Mouse (Mus musculus) heart, embryonic 10.5 days (tissue): ENCODE results near the gene Galnt6. TPM values are rescaled to one million over a fixed set of nuclear protein-coding genes. Genes with fewer than 3 reads are reported as not detected.

Experiments
- DNase-seq: peaks from one replicate; pipeline ENCODE4 v3.0.0-alpha.2; 2017; ENCODE audit warnings: low spot score
- H3K27ac ChIP-seq: fragments of 300-500 bp; sonication (generic); 2 replicates; pipeline ENCODE4 v1.5.1; 2016; ENCODE audit warnings: mild to moderate bottlenecking
- H3K27me3 ChIP-seq: fragments of 300-500 bp; sonication (generic); 2 replicates; pipeline ENCODE4 v1.6.1; 2016; ENCODE audit warnings: mild to moderate bottlenecking; ENCODE audit not compliant: poor library complexity, insufficient read depth, severe bottlenecking
- H3K36me3 ChIP-seq: fragments of 300-500 bp; sonication (generic); 2 replicates; pipeline ENCODE4 v1.6.1; 2016; ENCODE audit warnings: mild to moderate bottlenecking, moderate library complexity
- H3K4me1 ChIP-seq: fragments of 300-500 bp; sonication (generic); 2 replicates; pipeline ENCODE4 v1.6.1; 2016; ENCODE audit warnings: mild to moderate bottlenecking
- H3K4me3 ChIP-seq: fragments of 300-500 bp; sonication (generic); 2 replicates; pipeline ENCODE4 v1.5.1; 2016; ENCODE audit warnings: mild to moderate bottlenecking, moderate library complexity
- H3K9me3 ChIP-seq: fragments of 300-500 bp; sonication (generic); 2 replicates; pipeline ENCODE4 v1.6.1; 2016; ENCODE audit warnings: mild to moderate bottlenecking, moderate library complexity
- WGBS: fragments of 180-500 bp; shearing (Covaris S2); methylation state at CpG from one replicate; pipeline ENCODE4 v1.1.7; 2016; 5-methylcytosine and 5-hydroxymethylcytosine counted together
- polyA plus RNA-seq: library from polyadenylated mRNA; unstranded; fragments of >200 nt; fragmentation: Nextera tagmentation; extraction: Ambion mirVana; gene quantifications from 2 replicates; pipeline ENCODE4 v1.2.1, GENCODE M21; 2016

Galnt6 gene
- polyA plus RNA-seq, 1 experiment from 2014 or later = 0.18 TPM

DNA sequence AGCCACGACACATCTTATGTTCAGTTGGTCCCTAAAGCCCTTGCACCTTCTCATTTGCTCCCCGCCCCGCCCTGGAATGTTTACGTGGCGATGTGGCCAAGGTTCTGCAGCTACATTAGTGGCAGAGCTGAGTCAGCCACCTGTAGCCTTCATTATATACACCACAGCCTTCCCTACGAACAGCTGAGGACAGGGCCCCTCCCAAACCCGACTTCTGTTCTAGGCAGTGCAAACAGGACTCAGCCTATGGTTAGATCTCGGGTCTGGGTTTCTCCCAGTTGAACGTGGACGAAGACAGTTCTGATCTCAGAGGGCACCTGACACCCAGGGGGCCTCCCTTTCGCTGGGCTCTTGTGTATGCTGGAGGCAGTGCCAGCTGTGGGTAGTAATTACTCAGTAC, 1.3 kb downstream of the Galnt6 start:
- no peaks in the 10 kb centered on the region for H3K9me3 ChIP-seq
- H3K36me3 ChIP-seq = no peaks in the 10 kb centered on the region
- H3K4me1 ChIP-seq = peaks cover 21% of the 10 kb centered on the region
- WGBS = 79% methylated on average over 11 of the region's 11 CpGs
- no peak for DNase-seq
- H3K27ac ChIP-seq = no peak overlapping the region
- H3K4me3 ChIP-seq = no peak overlapping the region
- H3K27me3 ChIP-seq = peaks cover 75% of the 10 kb centered on the region

- Histone ChIP-seq H3K4me3 (no peak overlapping the region), H3K9me3 (no peaks in the 10 kb centered on the region), H3K4me1 (peaks cover 17% of the 10 kb centered on the region), H3K27me3 (peaks cover 70% of the 10 kb centered on the region), H3K27ac (no peak overlapping the region), H3K36me3 (no peaks in the 10 kb centered on the region)
- no peak for DNase-seq
- 81% methylated on average over 11 of the region's 11 CpGs for WGBS
These were observed 2.5 kb downstream of the Galnt6 start for GRCm38 (mm10) chr15:100726721-100727120.

GRCm38 (mm10) chr15:100723505-100723904, 5.7 kb downstream of the Galnt6 start:
- H3K27me3 ChIP-seq = peaks cover 53% of the 10 kb centered on the region
- peaks cover 4% of the 10 kb centered on the region; the same call in 1 of the 2 replicates for H3K4me1 ChIP-seq
- H3K36me3 ChIP-seq = no peaks in the 10 kb centered on the region
- DNase-seq = no peak
- no peak overlapping the region for H3K4me3 ChIP-seq
- H3K27ac ChIP-seq = no peak overlapping the region
- no peaks in the 10 kb centered on the region for H3K9me3 ChIP-seq
- 69% methylated on average over 14 of the region's 14 CpGs for WGBS

- no peak overlapping the region for H3K27ac ChIP-seq
- H3K9me3 ChIP-seq = no peaks in the 10 kb centered on the region
- 63% methylated on average over 6 of the region's 6 CpGs for WGBS
- 0 out of 2 replicates have a peak, but pooled peaks cover 2% of the 10 kb centered on the region for H3K4me1 ChIP-seq
- H3K27me3 ChIP-seq = peaks cover 44% of the 10 kb centered on the region
- no peaks in the 10 kb centered on the region for H3K36me3 ChIP-seq
- H3K4me3 ChIP-seq = no peak overlapping the region
- no peak for DNase-seq
These were observed 6.6 kb downstream of the Galnt6 start for GRCm38 (mm10) chr15:100722564-100722963.

DNA sequence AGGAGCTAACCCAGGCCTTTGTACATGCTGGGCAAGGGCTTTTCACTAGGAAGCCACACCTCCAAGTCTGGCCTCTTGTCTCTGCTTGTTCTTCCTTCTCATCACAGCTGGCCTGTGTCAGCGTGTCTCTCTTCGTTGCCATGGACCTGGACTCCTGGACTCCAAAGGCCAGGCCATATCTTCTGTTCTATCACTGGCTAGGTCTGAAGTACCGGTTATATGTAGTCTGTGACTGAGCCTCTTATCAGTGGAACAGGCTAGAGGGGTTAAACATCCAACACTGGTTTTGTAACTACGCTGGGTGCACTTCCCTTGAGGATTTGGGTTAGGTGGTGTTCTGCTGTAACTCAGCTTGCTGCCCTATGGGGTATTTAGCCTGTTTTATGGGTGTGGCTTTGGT, 7.2 kb downstream of the Galnt6 start:
- Histone ChIP-seq H3K4me3 (no peak overlapping the region), H3K36me3 (no peaks in the 10 kb centered on the region), H3K9me3 (no peaks in the 10 kb centered on the region), H3K4me1 (0 out of 2 replicates have a peak, but pooled peaks cover 2% of the 10 kb centered on the region), H3K27me3 (peaks cover 39% of the 10 kb centered on the region), H3K27ac (no peak overlapping the region)
- WGBS = 33% methylated on average over 4 of the region's 4 CpGs
- no peak for DNase-seq

DNA sequence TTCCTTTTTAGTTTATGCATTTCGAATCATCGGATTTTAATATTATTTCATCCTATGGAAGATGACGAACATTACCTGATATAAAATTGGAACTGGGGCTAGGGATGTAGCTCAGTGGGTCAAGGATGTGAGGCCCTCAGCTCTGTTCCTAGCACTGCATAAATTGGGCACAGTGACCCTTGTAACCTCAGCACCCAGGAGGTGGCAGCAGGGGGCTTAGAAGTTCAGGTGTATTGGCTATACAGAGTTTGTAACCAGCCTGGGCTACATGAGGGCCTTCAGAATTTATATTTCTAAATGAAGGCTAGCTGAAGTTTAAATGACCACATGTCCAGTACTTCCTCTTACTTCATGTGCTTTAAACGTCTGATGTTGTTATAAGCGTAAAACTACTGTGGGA, 7.7 kb downstream of the Galnt6 start:
- 87% methylated on average over 5 of the region's 5 CpGs for WGBS

DNA sequence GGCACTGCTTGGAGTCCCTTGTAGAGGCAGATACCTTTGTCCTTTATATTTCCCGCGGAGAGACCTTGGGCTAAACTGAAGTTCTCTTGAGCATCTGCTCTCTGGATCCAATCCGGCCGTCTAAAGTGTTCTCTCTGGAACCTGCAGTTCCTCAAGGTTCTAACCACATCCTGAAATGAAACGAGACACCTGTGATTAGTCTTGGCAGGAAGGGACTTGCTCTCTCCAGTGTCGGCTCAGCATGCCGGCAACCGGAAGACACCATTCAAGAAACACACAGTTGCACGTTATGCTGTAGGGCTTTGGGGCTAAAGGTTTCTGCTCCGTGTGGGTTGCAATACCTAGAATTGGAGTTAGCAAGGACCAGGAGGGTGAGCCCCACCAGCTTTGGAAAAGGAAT, 9.1 kb downstream of the Galnt6 start:
- H3K4me1 ChIP-seq = 0 out of 2 replicates have a peak, but pooled peaks cover 2% of the 10 kb centered on the region
- no peak for DNase-seq
- no peaks in the 10 kb centered on the region for H3K9me3 ChIP-seq
- H3K27me3 ChIP-seq = peaks cover 26% of the 10 kb centered on the region
- no peak overlapping the region for H3K4me3 ChIP-seq
- H3K36me3 ChIP-seq = no peaks in the 10 kb centered on the region
- no peak overlapping the region for H3K27ac ChIP-seq
- 83% methylated on average over 10 of the region's 10 CpGs for WGBS

More for the DNA sequence above, 7.7 kb downstream of the Galnt6 start:
- Histone ChIP-seq H3K27me3 (peaks cover 33% of the 10 kb centered on the region), H3K4me1 (0 out of 2 replicates have a peak, but pooled peaks cover 2% of the 10 kb centered on the region), H3K36me3 (no peaks in the 10 kb centered on the region), H3K9me3 (no peaks in the 10 kb centered on the region), H3K4me3 (no peak overlapping the region), H3K27ac (no peak overlapping the region)
- no peak for DNase-seq

DNA sequence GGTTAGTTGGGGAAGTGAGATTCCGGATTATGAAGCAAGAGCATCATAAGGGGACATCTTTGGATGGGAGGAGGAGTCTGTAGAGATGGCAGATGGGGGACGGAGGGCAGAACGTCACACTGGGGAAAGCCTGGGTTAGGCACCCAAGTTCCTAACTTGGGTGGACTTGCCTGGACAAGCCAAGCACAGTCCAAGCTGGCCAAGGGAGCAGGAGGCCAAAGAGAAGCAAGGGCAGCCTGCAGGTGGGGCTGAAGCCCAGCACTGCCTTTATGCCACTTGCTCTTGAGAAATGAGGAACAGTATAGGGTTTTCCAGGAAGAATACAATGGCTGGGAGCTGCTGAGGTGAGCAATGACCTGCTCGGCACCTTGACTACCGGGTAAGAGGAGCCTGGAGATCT, 10.0 kb downstream of the Galnt6 start:
- no peak for DNase-seq
- Histone ChIP-seq H3K27ac (no peak overlapping the region), H3K4me3 (no peak overlapping the region), H3K9me3 (no peaks in the 10 kb centered on the region), H3K36me3 (no peaks in the 10 kb centered on the region), H3K27me3 (peaks cover 25% of the 10 kb centered on the region), H3K4me1 (0 out of 2 replicates have a peak, but pooled peaks cover 2% of the 10 kb centered on the region)
- WGBS = 89% methylated on average over 5 of the region's 5 CpGs

DNA sequence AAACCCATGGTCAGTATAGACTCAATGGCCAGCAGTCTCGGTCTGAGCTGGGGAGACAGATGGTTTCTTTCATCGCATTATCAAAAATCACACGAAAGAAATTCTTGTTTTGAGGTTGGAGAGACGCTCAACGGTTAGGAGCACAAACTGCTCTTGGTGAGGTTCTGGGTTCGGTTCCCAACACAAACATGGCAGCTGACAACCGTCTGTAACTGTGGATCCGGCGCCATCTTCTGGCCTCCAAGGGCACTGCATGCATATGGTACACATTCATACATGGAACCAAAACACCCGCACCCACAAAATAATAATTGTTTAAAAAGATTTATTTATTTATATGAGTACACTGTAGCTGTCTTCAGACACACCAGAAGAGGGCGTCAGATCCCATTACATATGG, 10.6 kb downstream of the Galnt6 start:
- no peaks in the 10 kb centered on the region for H3K9me3 ChIP-seq
- DNase-seq = no peak
- 77% methylated on average over 11 of the region's 11 CpGs for WGBS
- H3K27me3 ChIP-seq = peaks cover 25% of the 10 kb centered on the region
- H3K36me3 ChIP-seq = no peaks in the 10 kb centered on the region
- H3K4me3 ChIP-seq = no peak overlapping the region
- H3K27ac ChIP-seq = no peak overlapping the region
- H3K4me1 ChIP-seq = peaks cover 3% of the 10 kb centered on the region; the same call in 1 of the 2 replicates

- Histone ChIP-seq H3K27ac (no peak overlapping the region), H3K4me1 (peaks cover 8% of the 10 kb centered on the region; the same call in 1 of the 2 replicates), H3K36me3 (no peaks in the 10 kb centered on the region), H3K4me3 (no peak overlapping the region), H3K9me3 (no peaks in the 10 kb centered on the region), H3K27me3 (peaks cover 19% of the 10 kb centered on the region; the same call in 1 of the 2 replicates)
- DNase-seq = no peak
- 78% methylated on average over 6 of the region's 6 CpGs for WGBS
These were observed 11.2 kb downstream of the Galnt6 start for GRCm38 (mm10) chr15:100717933-100718332.

DNA sequence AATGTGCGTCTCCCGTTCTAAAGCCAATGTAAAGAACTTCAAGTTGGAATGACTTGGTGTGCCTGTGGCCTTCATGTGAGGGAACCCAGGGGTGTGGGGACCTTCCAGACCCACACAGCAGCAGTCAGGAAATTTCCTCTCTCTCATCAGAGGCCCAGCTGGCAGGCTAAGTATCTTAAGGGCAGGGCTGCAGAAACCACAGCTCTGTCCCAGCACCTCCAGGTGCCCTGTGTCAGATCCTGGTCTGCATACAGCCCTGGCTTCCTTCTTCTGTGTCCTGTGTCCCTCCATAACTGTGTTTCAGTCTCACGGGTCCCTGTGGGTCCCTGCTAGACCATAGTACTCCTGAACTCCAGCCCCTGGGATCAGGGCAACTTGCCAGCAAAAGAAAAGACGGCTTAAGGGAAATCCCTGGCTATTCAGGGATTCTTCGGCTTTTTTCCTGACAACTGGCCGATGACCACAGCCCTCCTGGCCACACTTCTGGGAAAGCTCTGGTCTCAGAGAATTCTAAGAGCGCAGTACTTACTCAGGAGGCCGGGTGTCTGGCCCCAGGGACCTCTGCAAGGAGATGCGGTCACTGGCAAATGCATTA, 13.7 kb downstream of the Galnt6 start:
- whole genome bisulfite sequencing = 81% methylated on average over 9 of the region's 9 CpGs

DNA sequence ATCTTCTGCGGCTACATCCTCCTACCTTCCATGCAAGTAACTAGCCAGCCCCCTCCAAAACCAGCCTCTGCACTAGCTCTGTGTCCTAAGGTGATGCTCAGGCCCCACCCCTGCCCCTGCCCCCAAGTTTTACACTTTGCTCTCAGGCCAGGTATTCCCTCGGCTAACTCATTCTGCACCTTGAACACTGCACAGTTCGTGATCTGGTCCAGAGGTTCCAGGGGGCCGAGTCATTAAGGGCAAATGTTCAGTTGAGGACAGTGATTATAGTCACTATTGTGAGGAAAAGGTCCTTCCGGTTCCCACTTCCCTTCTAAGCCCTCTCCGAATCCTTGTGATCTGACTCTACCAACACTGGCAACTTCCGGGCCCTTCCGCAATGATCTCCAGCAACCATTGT, 14.7 kb downstream of the Galnt6 start:
- no peak overlapping the region for H3K27ac ChIP-seq
- 80% methylated on average over 8 of the region's 8 CpGs for WGBS
- H3K27me3 ChIP-seq = peaks cover 6% of the 10 kb centered on the region
- H3K4me1 ChIP-seq = peaks cover 12% of the 10 kb centered on the region; the same call in 1 of the 2 replicates
- no peak overlapping the region for H3K4me3 ChIP-seq
- no peaks in the 10 kb centered on the region for H3K36me3 ChIP-seq
- H3K9me3 ChIP-seq = no peaks in the 10 kb centered on the region
- no peak for DNase-seq

More for the DNA sequence above, 13.7 kb downstream of the Galnt6 start:
- Histone ChIP-seq H3K4me1 (peaks cover 12% of the 10 kb centered on the region; the same call in 1 of the 2 replicates), H3K27ac (no peak overlapping the region), H3K27me3 (peaks cover 14% of the 10 kb centered on the region), H3K36me3 (no peaks in the 10 kb centered on the region), H3K4me3 (no peak overlapping the region), H3K9me3 (no peaks in the 10 kb centered on the region)
- DNase-seq = no peak

- Histone ChIP-seq H3K36me3 (no peaks in the 10 kb centered on the region), H3K9me3 (no peaks in the 10 kb centered on the region), H3K4me1 (peaks cover 25% of the 10 kb centered on the region), H3K4me3 (no peak overlapping the region), H3K27me3 (peaks cover 6% of the 10 kb centered on the region), H3K27ac (no peak overlapping the region)
- no peak for DNase-seq
- WGBS = 71% methylated on average over 6 of the region's 6 CpGs
These were observed 18.3 kb downstream of the Galnt6 start for GRCm38 (mm10) chr15:100710838-100711237.
